Mouse (Mus musculus) ovary, postnatal 10 days (tissue): Measurements from ENCODE around the gene Zcchc10.
"Not testable (repeated sequence)": the region's sequence is repeated elsewhere in the genome, so short reads cannot be mapped to it uniquely, and the experiment has no call there.

Source experiments
- DNase-seq: peaks from one replicate; pipeline ENCODE4 v3.0.0; 2022; ENCODE audit warnings: low spot score

The Zcchc10 gene

DNA sequence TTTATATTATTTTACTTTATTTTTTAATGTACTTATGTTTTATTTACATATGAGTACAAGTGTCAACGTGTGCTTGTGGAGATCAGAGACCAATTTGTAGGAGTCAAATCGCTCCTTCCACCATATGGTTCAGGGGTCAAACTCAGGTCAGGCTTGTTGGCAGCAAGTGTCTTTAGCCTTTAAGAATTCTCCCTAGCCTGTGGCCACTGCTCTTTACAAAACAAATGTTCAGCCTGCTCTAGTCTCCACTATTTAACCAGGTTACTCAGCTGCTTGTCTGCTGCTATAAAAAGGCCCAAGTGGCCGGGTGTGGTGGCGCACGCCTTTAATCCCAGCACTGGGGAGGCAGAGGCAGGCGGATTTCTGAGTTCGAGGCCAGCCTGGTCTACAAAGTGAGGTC, 6.4 kb upstream of the Zcchc10 start:
- DNase-seq = no peak

DNA sequence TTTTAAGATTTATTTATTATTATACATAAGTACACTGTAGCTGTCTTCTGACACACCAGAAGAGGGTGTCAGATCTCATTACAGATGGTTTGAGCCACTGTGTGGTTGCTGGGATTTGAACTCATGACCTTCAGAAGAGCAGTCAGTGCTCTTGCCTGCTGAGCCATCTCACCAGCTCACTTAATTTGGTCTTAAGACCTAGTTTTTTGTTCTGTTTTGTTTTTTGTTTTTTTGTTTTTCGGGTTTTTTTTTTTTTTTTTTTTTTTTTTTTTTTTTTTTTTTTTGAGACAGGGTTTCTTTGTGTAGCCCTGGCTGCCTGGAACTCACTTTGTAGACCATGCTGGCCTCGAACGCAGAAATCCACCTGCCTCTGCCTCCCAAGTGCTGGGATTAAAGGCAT, 5.9 kb upstream of the Zcchc10 start:
- DNase-seq = not testable (repeated sequence)

DNA sequence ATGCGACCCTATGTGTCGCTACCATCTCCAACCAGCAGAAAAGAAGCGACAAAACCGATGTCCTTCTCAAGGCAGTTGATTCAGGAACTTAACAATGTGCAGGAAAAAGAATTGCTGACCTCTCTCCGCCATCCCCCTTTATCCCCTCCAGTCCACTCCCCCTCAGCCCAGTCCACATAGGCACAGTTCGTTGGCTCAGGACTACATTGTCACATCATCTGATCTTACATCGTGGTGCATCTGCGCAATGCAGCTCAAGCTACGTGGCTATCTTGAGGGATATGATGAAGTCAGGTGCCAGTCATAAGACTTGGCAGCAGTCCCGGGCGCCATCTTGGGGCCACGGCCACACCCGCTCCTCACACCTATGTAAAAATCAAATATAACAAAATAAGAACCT, 4.6 kb upstream of the Zcchc10 start:
- not testable (repeated sequence) for DNase-seq

DNA sequence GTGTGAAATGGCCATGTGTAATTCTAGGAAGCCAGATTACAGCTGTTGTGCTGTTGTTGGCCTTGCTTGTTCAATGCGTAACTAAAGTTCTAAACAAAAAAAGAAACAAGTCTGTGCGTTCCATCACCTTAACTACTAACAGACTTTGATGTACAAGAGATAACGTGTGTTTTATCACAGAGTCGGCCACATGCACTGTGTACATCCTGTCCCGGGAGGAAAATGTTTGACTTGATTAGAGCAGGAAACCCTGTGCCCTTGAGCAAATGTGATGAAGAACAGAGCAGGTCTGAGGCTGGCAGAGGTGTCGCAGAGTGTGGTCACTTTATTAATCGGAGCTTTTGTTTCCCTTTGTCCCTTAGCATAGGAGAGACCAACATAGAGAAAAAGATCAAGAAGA, 5.8 kb downstream of the Zcchc10 start:
- no peak for DNase-seq

DNA sequence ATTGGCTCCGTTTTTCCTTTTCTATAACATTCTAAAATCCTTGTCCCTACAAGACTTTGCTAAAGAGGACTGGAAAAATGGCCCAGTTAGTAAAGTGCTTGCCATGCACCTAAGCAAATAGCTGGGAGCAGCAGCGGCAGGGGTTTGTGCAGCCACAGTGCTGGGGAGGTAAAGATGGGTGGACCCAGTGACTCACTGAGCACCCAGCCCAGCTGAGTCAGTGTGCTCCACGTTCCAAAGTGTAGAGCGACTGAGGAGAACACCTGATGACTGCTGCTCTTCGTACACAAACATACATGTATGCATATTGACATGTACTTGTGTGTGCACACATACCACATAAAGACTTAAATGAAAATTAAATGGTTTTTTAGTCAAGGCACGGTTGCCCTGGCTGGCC, 6.6 kb downstream of the Zcchc10 start:
- no peak for DNase-seq

DNA sequence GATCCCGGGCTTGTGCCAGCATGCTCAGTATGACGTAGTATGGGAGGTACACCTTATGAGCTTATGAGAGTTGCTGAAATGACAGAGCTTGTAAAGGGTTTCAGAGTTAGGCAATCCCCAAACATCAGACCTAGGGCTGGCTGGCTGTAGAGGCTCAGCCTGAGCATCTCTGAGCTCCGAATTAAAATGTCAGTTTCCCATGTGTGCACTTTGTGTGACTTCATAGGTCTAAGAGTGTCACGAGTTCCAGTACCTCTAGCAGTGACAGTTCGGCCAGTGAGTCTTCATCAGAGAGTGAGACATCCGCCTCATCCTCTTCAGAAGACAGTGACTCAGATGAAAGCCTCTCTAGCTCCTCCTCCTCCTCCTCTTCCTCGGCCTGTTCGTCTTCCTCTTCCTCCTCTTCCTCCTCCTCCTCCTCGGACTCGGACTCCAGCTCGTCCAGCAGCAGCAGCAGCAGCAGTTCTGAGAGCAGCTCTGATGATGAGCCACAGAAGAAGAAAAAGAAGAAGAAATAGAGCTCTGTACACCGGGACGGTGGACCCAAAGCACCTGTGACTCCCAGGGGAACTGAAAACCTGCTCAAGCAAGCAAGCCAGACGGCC, 7.7 kb downstream of the Zcchc10 start:
- DNase-seq = no peak

DNA sequence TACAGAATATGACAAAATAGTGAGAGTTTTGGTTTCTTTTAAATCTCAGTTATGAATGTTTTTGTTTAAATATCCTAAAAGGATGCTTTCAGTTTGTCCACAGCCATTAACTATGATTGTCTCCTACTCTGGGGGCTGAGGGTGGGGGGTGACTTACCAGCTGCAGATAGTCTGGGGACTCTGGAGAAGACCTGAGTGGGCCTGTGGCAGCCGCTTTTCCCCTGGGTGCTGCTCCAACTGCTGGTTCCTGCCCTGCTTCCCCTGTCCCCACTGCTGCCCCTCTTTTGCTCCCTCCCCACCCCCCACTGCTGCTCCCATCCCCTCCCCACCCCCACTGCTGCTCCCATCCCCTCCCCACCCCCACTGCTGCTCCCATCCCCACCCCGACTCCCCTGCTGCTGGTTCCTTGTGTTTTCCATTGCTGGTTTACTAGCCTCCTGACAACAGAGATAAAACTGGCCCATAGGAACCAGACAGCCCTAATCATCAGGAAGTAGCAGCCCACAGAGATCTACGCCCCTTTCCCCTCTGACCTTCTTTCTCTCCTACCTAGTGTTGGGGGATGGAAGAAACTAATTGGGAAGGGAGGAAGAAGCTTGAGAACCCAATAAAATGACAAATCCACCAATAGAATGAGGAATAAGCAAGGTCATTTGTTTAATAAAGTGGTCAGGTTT, 11.2 kb downstream of the Zcchc10 start:
- DNase-seq = no peak

DNA sequence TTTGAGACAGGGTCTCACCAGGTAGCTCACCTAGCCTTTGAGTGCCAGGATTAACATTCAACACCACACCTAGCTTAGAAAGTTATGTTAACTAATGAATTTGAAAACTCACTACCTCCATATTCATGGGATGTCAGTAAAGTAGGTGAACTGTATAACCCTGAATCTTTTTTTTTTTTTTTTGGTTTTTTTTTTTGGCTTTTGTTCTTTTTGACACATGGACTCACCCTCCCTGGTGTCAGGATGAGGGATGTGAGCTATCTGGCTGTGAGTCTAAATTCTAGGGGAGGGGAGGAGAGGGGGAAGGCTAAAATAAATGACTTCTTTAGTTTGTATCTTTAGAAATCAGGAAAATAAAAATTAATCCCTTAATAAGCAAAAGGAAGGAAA, 11.7 kb downstream of the Zcchc10 start:
- DNase-seq = no peak

DNA sequence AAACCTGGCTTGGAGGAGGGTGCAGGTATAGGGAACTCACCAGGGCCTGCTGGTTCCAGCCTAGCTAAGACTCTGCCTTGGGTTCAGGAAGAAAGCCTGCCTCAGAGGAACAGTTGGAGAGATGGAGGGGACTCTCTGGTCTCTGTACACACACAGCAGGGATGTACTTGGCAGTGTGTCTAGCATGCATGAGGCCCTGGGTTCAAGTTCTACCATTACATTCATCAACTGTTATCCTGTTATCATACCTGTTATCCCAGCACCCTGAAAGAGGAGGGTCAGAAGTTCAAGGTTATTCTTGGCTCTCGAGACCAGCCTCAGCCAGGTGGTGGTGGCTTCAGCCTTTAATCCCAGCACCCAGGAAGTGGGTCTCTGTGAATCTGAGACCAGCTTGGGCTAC, 12.4 kb downstream of the Zcchc10 start:
- DNase-seq = no peak

DNA sequence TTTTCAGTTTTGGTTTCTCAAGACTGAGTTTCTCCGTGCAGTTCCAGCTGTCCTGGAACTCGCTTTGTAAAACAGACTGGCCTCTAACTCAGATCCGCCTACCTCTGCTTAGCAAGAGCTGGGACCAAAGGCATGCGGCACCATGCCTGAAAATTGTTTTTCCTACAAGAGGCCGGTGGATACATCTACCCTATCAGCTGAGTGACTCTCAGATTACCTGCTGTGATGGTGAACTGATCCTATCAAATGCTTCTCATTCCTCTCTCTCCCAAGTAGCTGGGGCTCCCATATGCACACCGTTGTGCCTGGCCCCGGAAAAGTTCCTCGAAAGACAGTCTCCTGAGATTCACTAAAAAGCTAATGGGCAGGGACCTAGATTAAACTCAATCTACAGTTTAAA, 13.2 kb downstream of the Zcchc10 start:
- no peak for DNase-seq

DNA sequence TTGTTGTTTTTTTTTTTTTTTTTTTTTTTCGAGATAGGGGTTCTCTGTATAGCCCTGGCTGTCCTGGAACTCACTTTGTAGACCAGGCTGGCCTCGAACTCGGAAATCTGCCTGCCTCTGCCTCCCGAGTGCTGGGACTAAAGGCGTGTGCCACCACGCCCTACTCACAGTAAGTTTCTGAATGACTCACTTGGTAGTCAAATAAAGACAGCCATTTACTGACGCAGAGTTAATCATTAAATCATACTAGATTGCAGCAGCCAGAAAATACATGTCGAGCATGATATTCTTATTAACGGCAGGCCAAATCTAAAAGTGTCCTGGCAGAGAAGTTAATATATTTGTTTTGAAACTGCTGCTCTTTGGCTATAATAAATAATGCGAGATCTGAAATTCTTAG, 16.5 kb downstream of the Zcchc10 start:
- not testable (repeated sequence) for DNase-seq

DNA sequence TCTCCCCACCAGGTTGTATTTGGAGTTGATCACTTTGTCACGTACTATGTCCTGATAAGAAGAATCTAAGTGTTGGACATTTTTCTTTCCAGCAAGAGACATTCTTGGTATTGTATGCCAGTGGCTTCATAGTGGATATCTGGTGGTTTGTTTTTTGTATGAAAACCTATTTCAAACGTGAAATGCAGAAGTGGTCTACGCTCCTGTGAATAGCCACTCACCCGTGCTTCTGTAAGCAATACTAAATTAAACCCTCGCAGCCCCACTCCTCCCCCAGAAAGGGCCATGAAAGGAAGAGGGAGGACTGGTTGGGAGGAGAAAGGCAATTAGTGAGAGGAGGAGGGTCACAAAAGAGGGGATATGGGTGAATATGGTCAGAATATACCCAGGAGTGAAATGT, 18.2 kb downstream of the Zcchc10 start:
- no peak for DNase-seq

DNA sequence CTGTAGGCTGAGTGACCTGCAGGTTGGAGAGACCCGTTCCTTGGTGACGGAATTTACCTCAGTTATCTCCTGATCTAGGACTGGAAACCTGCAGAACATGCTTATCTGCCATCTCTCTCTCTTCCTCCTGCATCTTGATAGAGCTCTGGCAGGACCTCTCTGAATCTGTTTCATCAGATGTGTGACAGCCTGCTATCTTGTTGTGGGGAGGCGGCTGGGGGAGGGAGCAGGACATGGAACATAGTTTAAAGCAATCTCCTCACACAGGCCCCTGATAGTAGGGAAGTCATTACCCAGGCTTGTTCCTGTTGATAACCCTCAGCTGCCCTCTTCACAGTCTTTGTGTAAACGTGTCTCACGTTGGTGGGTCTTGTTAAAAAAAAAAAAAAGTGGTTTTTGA, 20.8 kb downstream of the Zcchc10 start:
- no peak for DNase-seq

DNA sequence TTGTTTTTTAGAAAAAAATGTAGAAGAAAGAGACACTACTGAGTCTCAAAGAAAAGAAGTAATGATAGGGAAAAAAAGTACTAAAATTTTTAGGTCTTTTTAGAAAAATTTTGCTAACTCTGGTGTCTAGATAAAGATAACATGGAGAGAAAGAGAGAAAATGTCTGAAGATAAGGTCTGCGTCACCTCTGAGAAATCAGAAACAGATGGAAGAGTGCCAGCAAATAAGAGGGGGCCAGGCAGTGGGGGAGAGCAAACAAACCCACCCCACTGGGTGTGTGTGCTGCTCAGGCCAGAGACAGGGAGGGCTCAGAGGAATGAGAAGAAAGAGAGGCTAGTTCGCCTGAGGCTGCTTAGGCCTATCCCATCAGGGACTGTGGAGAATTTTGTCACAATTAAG, 21.3 kb downstream of the Zcchc10 start:
- DNase-seq = no peak

DNA sequence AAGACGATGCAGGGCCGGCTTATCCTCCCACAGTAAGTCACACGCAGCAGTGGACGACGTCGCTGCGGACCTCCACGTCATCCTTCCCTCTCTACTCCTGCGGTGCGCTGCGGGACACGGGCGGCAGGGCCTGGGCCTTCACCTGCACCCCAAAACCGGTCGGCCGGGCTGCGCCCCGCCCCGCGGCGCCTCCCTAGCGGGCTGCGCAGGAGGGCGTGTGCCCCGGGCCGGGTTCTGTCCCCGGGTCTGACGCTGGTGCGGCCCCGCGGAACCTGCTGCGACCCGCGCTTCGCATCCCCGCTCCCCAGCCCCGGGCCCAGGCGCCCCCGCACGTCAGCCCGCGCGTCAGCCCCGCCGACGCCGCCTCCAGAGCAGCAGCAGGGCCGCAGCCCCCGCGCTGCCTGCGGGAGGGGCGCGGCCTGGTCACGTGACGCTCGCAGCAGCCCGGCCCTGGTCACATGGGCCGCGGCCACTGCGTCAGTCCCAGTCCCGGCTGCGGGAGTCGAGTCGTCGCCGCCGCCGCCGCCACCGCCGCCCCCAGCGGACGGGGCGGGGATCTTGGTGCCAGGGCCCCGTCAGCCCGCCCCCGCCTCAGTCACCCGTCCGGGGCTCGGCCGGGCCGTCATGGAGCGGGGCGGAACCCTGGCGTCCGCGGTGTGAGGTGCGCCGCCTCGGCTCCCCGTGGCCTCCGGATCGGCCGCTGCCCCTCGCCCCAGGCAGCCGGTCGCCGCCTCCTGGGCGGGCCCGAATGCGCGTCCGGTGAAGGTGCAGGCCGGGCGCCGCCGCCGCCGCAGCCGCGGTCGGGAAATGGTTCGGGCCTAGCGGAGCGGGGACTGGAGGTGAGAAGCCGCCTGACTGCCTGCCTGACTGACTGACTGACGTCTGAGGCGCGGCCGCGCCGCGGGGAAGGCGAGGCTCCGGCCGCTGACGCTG, 26.1 kb downstream of the Zcchc10 start, which contains the start of gene Aff4:
Gene Aff4, plus strand, starts transcription at position 543 of the 933 bp plus-strand sequence.
- DNase-seq = peak; percentile 67

DNA sequence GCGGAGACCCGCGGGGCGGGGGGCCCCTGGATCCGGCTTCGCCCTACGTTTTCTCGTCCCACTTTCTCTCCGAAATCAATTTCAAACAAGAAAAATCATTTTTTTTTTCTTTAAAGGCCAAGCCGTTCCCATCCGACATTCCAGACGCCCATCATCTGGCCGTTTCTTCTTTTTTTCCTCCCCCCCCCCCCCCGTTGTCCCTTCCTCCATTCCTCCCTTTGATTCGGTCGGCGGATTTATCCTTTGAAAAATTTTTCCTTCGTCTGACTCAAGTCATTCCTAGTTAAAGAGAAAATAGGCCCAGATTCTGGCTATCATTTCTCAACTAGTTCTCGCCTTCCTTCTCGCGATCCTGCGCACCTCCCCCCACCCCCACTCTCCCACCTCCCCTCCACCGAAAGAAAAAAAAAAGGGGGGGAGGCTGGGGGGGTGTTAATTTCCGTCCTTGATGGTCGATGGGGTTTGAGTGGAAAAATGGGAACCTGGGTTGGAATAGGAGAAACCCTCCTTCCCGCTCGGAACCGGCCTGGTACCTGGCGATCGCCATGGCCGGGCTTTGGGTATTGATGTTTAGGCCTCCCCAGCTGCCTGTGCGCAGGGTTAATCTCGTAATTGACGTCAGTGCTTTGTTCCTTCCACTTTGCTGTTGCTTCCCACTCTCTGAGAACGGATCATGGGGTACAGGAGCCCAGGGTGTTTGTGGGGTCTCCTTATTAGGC, 26.9 kb downstream of the Zcchc10 start:
- peak; percentile 48 for DNase-seq

DNA sequence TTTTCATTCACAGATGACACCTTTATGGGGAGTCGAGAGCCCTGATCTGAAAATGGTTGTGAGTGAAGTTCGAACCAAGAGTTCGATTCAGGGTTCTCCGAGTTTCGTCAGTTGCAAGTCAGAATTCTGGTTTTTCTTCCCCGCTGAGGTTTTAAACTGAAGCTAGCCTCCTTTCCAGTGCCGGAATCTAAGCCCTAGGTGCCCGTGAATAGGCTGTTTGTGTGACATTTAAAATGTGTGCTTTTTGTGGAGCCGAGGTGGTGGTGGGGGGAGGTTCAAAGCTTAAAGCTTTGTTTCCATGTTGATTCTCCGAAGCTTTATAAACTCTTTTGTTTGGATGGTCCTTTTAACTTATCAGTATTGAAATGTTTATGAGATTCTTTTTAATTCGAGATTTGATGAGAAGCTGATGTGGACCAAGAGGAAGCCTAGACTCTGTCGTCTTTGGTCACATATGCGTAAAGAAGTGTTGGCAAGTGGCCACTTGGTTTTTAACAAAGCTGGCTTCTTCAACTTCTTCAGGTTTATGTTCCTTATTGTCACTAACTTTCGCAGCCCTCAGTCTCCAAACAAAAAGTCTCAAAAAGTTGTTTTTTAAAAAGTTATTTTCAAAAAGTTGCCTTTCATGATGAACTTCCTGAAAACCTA, 27.6 kb downstream of the Zcchc10 start:
- DNase-seq = no peak

DNA sequence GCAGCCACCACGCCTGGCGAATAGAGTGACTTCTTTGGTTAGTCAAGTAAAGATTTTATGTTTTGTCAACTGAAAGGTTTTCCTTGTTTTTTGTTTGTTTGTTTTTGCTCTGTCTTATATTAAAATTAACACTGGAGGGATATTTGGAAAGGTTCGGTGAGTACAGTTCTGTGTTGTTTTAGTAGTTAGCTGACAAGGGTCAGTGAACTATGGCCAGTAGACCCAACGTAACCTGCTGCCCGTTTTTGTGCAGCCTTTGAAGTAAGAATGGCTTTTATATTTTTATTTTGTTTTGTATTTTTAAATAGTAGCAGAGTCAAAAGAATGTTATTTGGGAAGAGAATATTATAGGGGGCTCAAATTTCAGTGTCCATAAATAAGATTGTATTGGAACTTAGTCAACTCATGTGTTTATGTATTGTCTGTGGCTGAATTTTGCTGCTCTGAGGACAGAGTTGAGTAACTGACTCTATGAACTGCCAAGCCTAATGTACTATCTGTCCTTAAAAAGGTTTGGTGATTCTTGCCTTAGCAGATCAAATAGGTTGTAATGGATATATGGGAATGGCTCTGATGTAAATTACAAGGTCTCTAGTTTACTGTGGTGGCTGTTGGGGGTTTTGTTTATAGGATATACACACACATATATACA, 34.2 kb downstream of the Zcchc10 start:
- no peak for DNase-seq

DNA sequence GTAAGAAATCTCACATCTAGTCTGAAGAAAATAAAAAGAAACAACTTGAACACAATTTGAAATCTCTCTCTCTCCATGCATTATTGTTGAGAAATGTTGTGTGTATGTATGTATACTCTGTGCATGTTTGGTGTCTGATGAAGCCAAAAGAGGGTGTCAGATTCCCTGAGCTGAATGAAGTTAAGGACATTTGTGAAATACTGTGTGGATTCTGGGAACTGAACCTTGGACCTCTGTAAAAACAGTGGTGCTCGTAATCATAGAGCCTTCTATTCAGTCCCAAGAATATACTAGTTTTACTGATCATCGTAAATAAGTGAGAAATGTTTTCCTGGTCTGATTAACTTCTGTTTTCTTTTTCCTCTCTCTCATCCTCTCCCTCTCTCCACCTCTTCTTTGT, 42.6 kb downstream of the Zcchc10 start:
- no peak for DNase-seq

DNA sequence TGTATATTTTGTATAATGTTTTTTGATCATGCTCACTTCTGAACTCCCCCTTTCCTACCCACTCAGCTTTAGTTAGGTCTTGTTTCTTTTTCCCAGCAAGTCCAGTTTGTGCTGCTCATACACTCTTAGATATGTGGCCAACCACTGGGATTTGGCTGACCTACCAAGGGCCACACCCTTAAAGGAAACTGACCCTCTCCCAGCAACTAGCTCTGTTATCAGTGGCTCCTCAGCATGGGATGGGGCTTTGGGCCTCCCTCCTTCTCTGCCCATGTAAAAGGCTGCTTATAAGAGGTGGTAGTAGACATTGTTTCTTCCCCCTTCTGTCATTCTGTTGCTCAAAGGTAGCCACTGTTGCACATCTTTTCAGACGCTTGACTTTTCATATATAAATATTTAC, 54.4 kb downstream of the Zcchc10 start:
- no peak for DNase-seq
